8 mouse cellular contexts compared by ENCODE assay signal in genomic region chr2:31688074-31688925, GRCm38 (mm10). TPM values are rescaled to one million over a fixed set of nuclear protein-coding genes. Genes with fewer than 3 reads are reported as not detected.
DNase-seq lines count a peak whose midpoint lies in the region; ATAC-seq lines count a peak whose summit lies in the region.

Gene Abl1 (plus strand): TSS chr2:31688376.

- DNase-seq in adrenal gland, adult (ENCODE audit: inconsistent age in 2 of 2, low spot score in 1 of 2) = peak; percentile 97 to 98
- DNase-seq in embryo, embryonic 10.5 days (ENCODE audit: low spot score) = peak; percentile 99
- DNase-seq in gastrocnemius, postnatal 14 days = peak; percentile 96
- peak; percentile 97 for DNase-seq in left cerebral cortex, postnatal 10 days (ENCODE audit: extremely low spot score in 1 of 2, low spot score in 2 of 2)
- peak; percentile 95 for DNase-seq in right cerebral cortex, postnatal 25 days
- peak; percentile 94 for DNase-seq in urinary bladder, postnatal 4 days (ENCODE audit: low spot score in 2 of 2)

- intact Hi-C loops in gastrocnemius, postnatal 14 days (cut with DNase I; ENCODE audit: low total_unique reads) = loop anchor here (10.0 kb wide), 1 partner anchor 227 kb away; no protein-coding TSS in a partner anchor
- intact Hi-C loops in left cerebral cortex, postnatal 10 days (cut with DNase I) = loop anchor here (10.0 kb wide), 1 partner anchor 197 kb away; the partner anchor contains the start of gene Lamc3

- peak; percentile 97 for ATAC-seq in inflammation-experienced regulatory T-cells, adult 6 months
- peak; percentile 99 for ATAC-seq in megakaryocyte-erythroid progenitor cell, adult 5-6 weeks (replicated peaks; ENCODE audit: low FRiP score, low TSS enrichment, poor library complexity, severe bottlenecking)

RNA-seq across cellular contexts. Expression of gene Abl1, which starts in this region (rescaled TPM):
- total RNA-seq in gastrocnemius, postnatal 14 days (2021) = 10 to 100 TPM; 25.5 to 28.4 TPM
- polyA plus RNA-seq in inflammation-experienced regulatory T-cells, adult 6 months (2017; shearing (Covaris generic)) = 1 to 10 TPM; 5.0 to 9.4 (median 7.2) TPM
- total RNA-seq in left cerebral cortex, postnatal 10 days (2021) = 10 to 100 TPM; 39.7 to 40.5 TPM
- total RNA-seq in megakaryocyte-erythroid progenitor cell, adult 5-6 weeks (2014; fragmentation: Nextera tagmentation) = 40.2 and 40.4 TPM in 2 replicates
- 20.9 and 22.9 TPM in 2 replicates for total RNA-seq in megakaryocyte-erythroid progenitor cell, adult 5-6 weeks (2017)

Comparison
In these comparisons a context has a peak if more than half of its experiments do, and no peak if none do; other contexts are left out.
1. Peak in every context shown above with its lines: DNase-seq and ATAC-seq.